Mouse (Mus musculus) left cerebral cortex, postnatal 36 days (tissue): ENCODE measurements around the gene Rbmx. TPM values are rescaled to one million over a fixed set of nuclear protein-coding genes. Genes with fewer than 3 reads are reported as not detected.

ENCODE experiments used
- total RNA-seq, 2 experiments: library from RNA; stranded (reverse); gene quantifications; 2 replicates each; pipeline ENCODE4 v1.2.3; 2021

Rbmx gene
- total RNA-seq, 2 experiments from 2014 or later, result 45.6 to 54.9 TPM

Other genes with a start within 250 kb of the Rbmx start
- gene Cd40lg, start 180.9 kb downstream of the Rbmx start, total RNA-seq, result not detected
- gene Arhgef6, start 54.3 kb downstream of the Rbmx start, total RNA-seq, result 10 to 100 TPM; 11.4 to 14.7 TPM
- gene Gm364, start 16.1 kb upstream of the Rbmx start, total RNA-seq, result not detected
- 1 to 10 TPM; 1.3 to 3.3 TPM for gene Gpr101, start 110.7 kb upstream of the Rbmx start, total RNA-seq